Mouse (Mus musculus) MEL (cell line): Measurements from ENCODE around the gene Coro1b.
A peak's percentile ranks its signal among the peaks of the same experiment; 100 is the strongest.

Source experiments
- CHD2 ChIP-seq: IDR thresholded peaks from 2 replicates; pipeline ENCODE4 v1.6.1; 2011; ENCODE audit warnings: low read length, improper control_type of control experiment
- CTCF ChIP-seq, 3 experiments: IDR thresholded peaks in 2 of 3; conservative IDR thresholded peaks in 1 of 3; 2 replicates each; pipeline ENCODE4 v1.5.1; 2011 to 2012; ENCODE audit warnings: low read length in 3 of 3, low read depth in 2 of 3, mild to moderate bottlenecking in 2 of 3, improper control_type of control experiment in 1 of 3, inconsistent platforms in 1 of 3, mixed read lengths in 1 of 3, moderate library complexity in 1 of 3; ENCODE audit not compliant: control insufficient read depth in 1 of 3, insufficient read depth in 1 of 3, poor library complexity in 1 of 3, severe bottlenecking in 1 of 3
- EP300 ChIP-seq, 2 experiments: IDR thresholded peaks; 2 replicates each; pipeline ENCODE4 v1.6.1; 2011; ENCODE audit warnings: improper control_type of control experiment in 2 of 2, low read length in 2 of 2, low read depth in 1 of 2, mild to moderate bottlenecking in 1 of 2
- JUND ChIP-seq: IDR thresholded peaks from 2 replicates; pipeline ENCODE4 v1.6.1; 2011; ENCODE audit warnings: low read depth, mild to moderate bottlenecking, improper control_type of control experiment, low read length
- MAFK ChIP-seq: IDR thresholded peaks from 2 replicates; pipeline ENCODE4 v1.6.1; 2011; ENCODE audit warnings: low read depth, mild to moderate bottlenecking, low read length, improper control_type of control experiment, borderline replicate concordance
- MAX ChIP-seq: IDR thresholded peaks from 2 replicates; pipeline ENCODE4 v1.6.1; 2011; ENCODE audit warnings: low read length, improper control_type of control experiment
- MEF2A ChIP-seq: IDR thresholded peaks from 2 replicates; pipeline ENCODE4 v1.6.1; 2014; ENCODE audit warnings: low read depth, mild to moderate bottlenecking, inconsistent platforms, low read length, improper control_type of control experiment; ENCODE audit not compliant: poor library complexity, insufficient replicate concordance, severe bottlenecking; ENCODE audit errors: extremely low read depth
- MYB ChIP-seq: IDR thresholded peaks from 2 replicates; pipeline ENCODE4 v1.6.1; 2011; ENCODE audit warnings: mild to moderate bottlenecking, low read depth, low read length, improper control_type of control experiment
- POLR2A ChIP-seq, 2 experiments: IDR thresholded peaks; 2 replicates each; pipeline ENCODE4 v1.6.1; 2011 to 2012; ENCODE audit warnings: low read length in 2 of 2, mild to moderate bottlenecking in 2 of 2, control low read depth in 1 of 2, improper control_type of control experiment in 1 of 2, low read depth in 1 of 2, moderate library complexity in 1 of 2; ENCODE audit not compliant: control insufficient read depth in 1 of 2, insufficient read depth in 1 of 2, poor library complexity in 1 of 2
- POLR2AphosphoS2 ChIP-seq: IDR thresholded peaks from 2 replicates; pipeline ENCODE4 v1.6.1; 2011; ENCODE audit warnings: low read length, improper control_type of control experiment
- POLR2AphosphoS5 ChIP-seq: IDR thresholded peaks from 2 replicates; pipeline ENCODE4 v1.6.1; 2012; ENCODE audit warnings: low read depth, borderline replicate concordance, mild to moderate bottlenecking, inconsistent platforms, low read length, moderate library complexity, mixed read lengths
- USF1 ChIP-seq: IDR thresholded peaks from 2 replicates; pipeline ENCODE4 v1.6.1; 2014; ENCODE audit warnings: low read depth, mild to moderate bottlenecking, inconsistent platforms, low read length, improper control_type of control experiment, moderate library complexity
- ZMIZ1 ChIP-seq: IDR thresholded peaks from 2 replicates; pipeline ENCODE4 v1.6.1; 2012; ENCODE audit warnings: low read depth, mild to moderate bottlenecking, inconsistent platforms, low read length, improper control_type of control experiment, moderate library complexity

- TF ChIP-seq POLR2A (IDR thresholded peaks at IDR 0.05; ENCODE audit: control insufficient read depth in 1 of 2, insufficient read depth in 1 of 2, low read depth in 1 of 2, low read length in 2 of 2, poor library complexity in 1 of 2) (no peak), MAX (no peak), EP300 (IDR thresholded peaks at IDR 0.05; ENCODE audit: low read depth in 1 of 2, low read length in 2 of 2) (no peak), MYB (no peak), USF1 (no peak), CTCF (IDR thresholded peaks at IDR 0.05 in 2 of 3, conservative IDR thresholded peaks at IDR 0.05 in 1 of 3; ENCODE audit: control insufficient read depth in 1 of 3, insufficient read depth in 1 of 3, low read depth in 2 of 3, low read length in 3 of 3, poor library complexity in 1 of 3, severe bottlenecking in 1 of 3) (no peak), POLR2AphosphoS5 (no peak), MAFK (0 out of 2 replicates have a peak, but pooled peaks have one; percentile 50), ZMIZ1 (no peak), JUND (no peak), MEF2A (no peak), CHD2 (no peak), POLR2AphosphoS2 (no peak)
Measured at GRCm38 (mm10) chr19:4197180-4197579, 48.8 kb downstream of the Coro1b start.
